Mouse (Mus musculus) forebrain, embryonic 16.5 days (tissue): Measurements from ENCODE around the gene 1700029F12Rik. TPM values are rescaled to one million over a fixed set of nuclear protein-coding genes. Genes with fewer than 3 reads are reported as not detected.

Experiments used
- ATAC-seq: fragments of 200-750 bp; cut with Nextera tagmentation; 2 replicates; pipeline ENCODE4 v1.8.0; 2017; ENCODE audit warnings: mild to moderate bottlenecking, moderate library complexity
- H3K27ac ChIP-seq: fragments of 300-500 bp; sonication (generic); 2 replicates; pipeline ENCODE4 v1.5.1; 2014; ENCODE audit warnings: low read length, control low read depth
- H3K27me3 ChIP-seq: fragments of 300-500 bp; sonication (generic); replicated peaks from 2 replicates; pipeline ENCODE4 v1.6.1; 2014; ENCODE audit warnings: low read length; ENCODE audit not compliant: control insufficient read depth, insufficient read depth
- H3K36me3 ChIP-seq: fragments of 300-500 bp; sonication (generic); 2 replicates; pipeline ENCODE4 v1.6.1; 2014; ENCODE audit not compliant: control insufficient read depth, insufficient read depth
- H3K4me1 ChIP-seq: fragments of 300-500 bp; sonication (generic); replicated peaks from 2 replicates; pipeline ENCODE4 v1.6.1; 2014; ENCODE audit warnings: low read length; ENCODE audit not compliant: control insufficient read depth, insufficient read depth
- H3K4me2 ChIP-seq: fragments of 300-500 bp; sonication (generic); 2 replicates; pipeline ENCODE4 v1.6.1; 2014; ENCODE audit warnings: mild to moderate bottlenecking, low read length, control low read depth
- H3K4me3 ChIP-seq: fragments of 300-500 bp; sonication (generic); replicated peaks from 2 replicates; pipeline ENCODE4 v1.5.1; 2014; ENCODE audit warnings: mild to moderate bottlenecking, low read length, control low read depth
- H3K9ac ChIP-seq: fragments of 300-500 bp; sonication (generic); replicated peaks from 2 replicates; pipeline ENCODE4 v1.6.1; 2014; ENCODE audit warnings: low read depth, low read length, control low read depth
- H3K9me3 ChIP-seq: fragments of 300-500 bp; sonication (generic); 2 replicates; pipeline ENCODE4 v1.6.1; 2016; ENCODE audit warnings: low read length; ENCODE audit not compliant: control insufficient read depth
- WGBS: fragments of 180-500 bp; shearing (Covaris S2); extraction: QIAGEN DNeasy Blood & Tissue Kit; methylation state at CpG from one replicate; pipeline ENCODE4 v1.1.7; 2014; 5-methylcytosine and 5-hydroxymethylcytosine counted together
- polyA plus RNA-seq: library from polyadenylated mRNA; unstranded; fragments of >200 nt; fragmentation: Nextera tagmentation; extraction: Ambion mirVana; gene quantifications from 2 replicates; pipeline ENCODE4 v1.2.1, GENCODE M21; 2015

1700029F12Rik gene
- polyA plus RNA-seq, 1 experiment from 2014 or later = not detected

- 84% methylated on average over 5 of the region's 5 CpGs for WGBS
- H3K4me1 ChIP-seq = 0 out of 2 replicates have a peak, but pooled peaks cover 2% of the 10 kb centered on the region
- no peak overlapping the region for H3K4me2 ChIP-seq
- H3K9ac ChIP-seq = no peak overlapping the region
- H3K36me3 ChIP-seq = no peaks in the 10 kb centered on the region
- no peak for ATAC-seq
- no peak overlapping the region for H3K27ac ChIP-seq
- H3K27me3 ChIP-seq = no peaks in the 10 kb centered on the region
- no peak overlapping the region for H3K4me3 ChIP-seq
- no peaks in the 10 kb centered on the region for H3K9me3 ChIP-seq
Measured at GRCm38 (mm10) chr13:96984688-96985087, 49.5 kb downstream of the 1700029F12Rik start.

- Histone ChIP-seq H3K36me3 (no peaks in the 10 kb centered on the region), H3K9ac (no peak overlapping the region), H3K27me3 (no peaks in the 10 kb centered on the region), H3K4me3 (no peak overlapping the region), H3K27ac (no peak overlapping the region), H3K4me2 (no peak overlapping the region), H3K4me1 (0 out of 2 replicates have a peak, but pooled peaks cover 2% of the 10 kb centered on the region), H3K9me3 (no peaks in the 10 kb centered on the region)
- WGBS = 62% methylated on average over 26 of the region's 26 CpGs
- ATAC-seq = no peak
Measured at GRCm38 (mm10) chr13:96983251-96984126, 50.7 kb downstream of the 1700029F12Rik start.

GRCm38 (mm10) chr13:96980561-96980960 lies 53.6 kb downstream of the 1700029F12Rik start:
- no peaks in the 10 kb centered on the region for H3K27me3 ChIP-seq
- H3K4me3 ChIP-seq = no peak overlapping the region
- H3K27ac ChIP-seq = no peak overlapping the region
- no peaks in the 10 kb centered on the region for H3K9me3 ChIP-seq
- ATAC-seq = no peak
- 0 out of 2 replicates have a peak, but pooled peaks cover 2% of the 10 kb centered on the region for H3K4me1 ChIP-seq
- H3K4me2 ChIP-seq = no peak overlapping the region
- H3K36me3 ChIP-seq = no peaks in the 10 kb centered on the region
- H3K9ac ChIP-seq = no peak overlapping the region

- ATAC-seq = no peak
- Histone ChIP-seq H3K4me2 (no peak overlapping the region), H3K9ac (no peak overlapping the region), H3K4me3 (no peak overlapping the region), H3K27me3 (no peaks in the 10 kb centered on the region), H3K36me3 (no peaks in the 10 kb centered on the region), H3K27ac (no peak overlapping the region), H3K4me1 (no peaks in the 10 kb centered on the region), H3K9me3 (no peaks in the 10 kb centered on the region)
- 92% methylated on average over 6 of the region's 6 CpGs for WGBS
Measured at GRCm38 (mm10) chr13:96976986-96977595, 57.1 kb downstream of the 1700029F12Rik start.

- WGBS = 89% methylated on average over 4 of the region's 4 CpGs
- no peaks in the 10 kb centered on the region for H3K36me3 ChIP-seq
- no peak overlapping the region for H3K27ac ChIP-seq
- H3K4me1 ChIP-seq = no peaks in the 10 kb centered on the region
- H3K9me3 ChIP-seq = no peaks in the 10 kb centered on the region
- H3K4me3 ChIP-seq = no peak overlapping the region
- H3K27me3 ChIP-seq = no peaks in the 10 kb centered on the region
- H3K4me2 ChIP-seq = no peak overlapping the region
- H3K9ac ChIP-seq = no peak overlapping the region
- no peak for ATAC-seq
Measured at GRCm38 (mm10) chr13:96973318-96973717, 60.8 kb downstream of the 1700029F12Rik start.

Other genes with a start within 250 kb of the 1700029F12Rik start
- gene Gcnt4, start 109.7 kb downstream of the 1700029F12Rik start, polyA plus RNA-seq = 0.10 and 0.12 TPM in 2 replicates
- gene Fam169a, start 32.9 kb upstream of the 1700029F12Rik start, polyA plus RNA-seq = 18.3 and 20.9 TPM in 2 replicates
- 0.73 and 1.1 TPM in 2 replicates for gene Gm6169, start 64.9 kb upstream of the 1700029F12Rik start, polyA plus RNA-seq
- gene Gfm2, start 103.6 kb upstream of the 1700029F12Rik start, polyA plus RNA-seq = 30.5 and 35.1 TPM in 2 replicates
- gene Nsa2, start 103.6 kb upstream of the 1700029F12Rik start, polyA plus RNA-seq = 37.4 and 40.7 TPM in 2 replicates
- gene Hexb, start 164.0 kb upstream of the 1700029F12Rik start, polyA plus RNA-seq = 32.8 and 38.7 TPM in 2 replicates
- gene Enc1, start 206.7 kb upstream of the 1700029F12Rik start, polyA plus RNA-seq = 133 and 143 TPM in 2 replicates